Mouse (Mus musculus) layer of hippocampus, postnatal 14 days (tissue): Measurements from ENCODE around the gene Ugt1a8. TPM values are rescaled to one million over a fixed set of nuclear protein-coding genes. Genes with fewer than 3 reads are reported as not detected.
"Not testable (repeated sequence)": the region's sequence is repeated elsewhere in the genome, so short reads cannot be mapped to it uniquely, and the experiment has no call there.

ENCODE experiments used
- DNase-seq, 2 experiments: peaks; one replicate each; pipeline ENCODE4 v3.0.0; 2021 to 2022; ENCODE audit warnings: low spot score in 2 of 2, mixed read lengths in 1 of 2
- long read RNA-seq, 2 experiments: library from polyadenylated mRNA; stranded (forward); transcript quantifications; one replicate each; pipeline ENCODE4 v2.0.0; 2021
- total RNA-seq, 2 experiments: library from RNA; stranded (reverse); gene quantifications; 2 replicates each; pipeline ENCODE4 v1.2.3; 2021

The Ugt1a8 gene
- total RNA-seq, result not detected
- long read RNA-seq, experiment 1, result 0 reads
- long read RNA-seq, experiment 2, result 0 reads

DNA sequence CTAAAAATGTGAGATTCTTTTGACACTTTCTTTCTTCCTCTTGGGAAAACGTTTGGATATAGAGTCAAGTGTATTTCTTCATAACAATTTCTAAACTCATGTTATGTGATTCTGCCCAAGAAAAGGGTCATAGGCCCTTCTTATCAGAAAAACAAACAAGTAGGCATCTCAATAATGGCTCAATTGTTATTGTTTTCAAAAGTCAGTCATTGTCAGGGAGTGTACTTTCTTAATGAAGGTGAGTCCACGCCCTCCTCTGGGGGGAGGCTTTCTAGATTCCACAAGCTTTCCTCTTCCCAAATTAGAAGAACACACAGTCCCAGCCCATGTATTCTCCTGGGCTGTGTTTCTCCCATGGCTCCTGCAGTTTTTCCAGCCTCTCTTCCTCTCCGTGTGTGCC is at the start of gene Ugt1a8:
Ugt1a8 (plus strand) TSS at position 301 of the 400 bp plus-strand sequence.
- no peak for DNase-seq

DNA sequence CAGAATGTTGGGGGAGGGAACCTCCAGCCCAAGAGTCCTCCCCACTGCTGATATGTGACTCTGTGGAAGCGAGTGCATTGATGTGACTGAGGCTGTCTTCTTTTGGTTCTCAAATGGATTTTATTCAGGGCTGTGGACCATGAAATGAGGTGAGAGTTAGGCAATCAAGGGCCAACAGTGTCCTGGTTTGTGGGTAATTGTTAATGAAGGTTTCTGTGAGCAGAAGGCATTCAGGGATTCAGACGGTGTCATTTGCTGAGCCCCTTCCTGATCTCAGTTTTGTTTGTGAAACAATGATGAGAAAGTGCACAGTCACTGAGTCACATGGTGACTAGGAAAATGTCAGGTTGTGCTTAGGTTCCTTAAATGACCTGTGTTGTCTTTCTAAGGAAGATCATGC is 44.6 kb upstream of the Ugt1a8 start:
- not testable (repeated sequence) for DNase-seq

DNA sequence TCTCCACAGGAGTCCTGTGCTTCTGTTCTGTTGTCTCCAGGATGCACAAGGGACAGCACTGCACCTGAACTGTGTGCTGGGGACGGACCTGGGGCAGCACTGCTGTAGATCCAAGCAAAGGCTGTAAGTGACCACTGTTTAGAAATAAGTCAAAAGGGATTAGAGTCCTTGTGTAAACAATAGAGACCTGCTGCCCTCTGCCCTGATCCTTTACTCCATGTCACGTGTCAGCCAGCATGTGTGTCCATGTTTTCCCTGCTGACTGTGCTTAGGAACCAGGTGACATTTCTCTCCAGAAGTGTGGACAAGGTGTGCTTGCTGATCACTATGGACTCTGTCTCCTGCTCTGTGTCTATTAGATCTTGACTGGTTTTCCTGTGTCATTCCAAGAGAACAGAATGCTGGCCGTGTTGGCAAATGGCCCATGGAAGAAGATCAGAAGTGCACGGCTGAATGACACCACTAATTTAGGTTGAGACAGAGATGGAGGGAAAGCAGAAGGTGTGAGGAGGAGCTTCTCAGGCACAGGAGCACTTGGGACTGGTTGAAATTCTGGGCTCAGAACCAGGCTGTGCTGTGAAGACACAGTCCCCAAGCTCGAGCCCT is 42.7 kb upstream of the Ugt1a8 start:
- not testable (repeated sequence) for DNase-seq

DNA sequence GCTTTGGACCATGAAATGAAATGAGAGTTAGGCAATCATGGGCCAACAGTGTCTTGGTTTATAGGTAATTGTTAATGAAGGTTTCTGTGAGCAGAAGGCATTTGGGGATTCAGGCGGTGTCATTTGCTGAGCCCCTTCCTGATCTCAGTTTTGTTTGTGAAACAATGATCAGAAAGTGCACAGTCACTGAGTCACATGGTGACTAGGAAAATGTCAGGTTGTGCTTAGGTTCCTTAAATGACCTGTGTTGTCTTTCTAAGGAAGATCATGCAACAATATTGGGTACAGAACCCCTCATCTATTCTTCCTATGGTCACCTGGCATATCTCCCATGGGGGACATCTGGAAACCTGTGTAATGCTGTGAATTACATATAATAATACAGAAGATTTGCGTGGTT is 40.2 kb upstream of the Ugt1a8 start:
- not testable (repeated sequence) for DNase-seq

DNA sequence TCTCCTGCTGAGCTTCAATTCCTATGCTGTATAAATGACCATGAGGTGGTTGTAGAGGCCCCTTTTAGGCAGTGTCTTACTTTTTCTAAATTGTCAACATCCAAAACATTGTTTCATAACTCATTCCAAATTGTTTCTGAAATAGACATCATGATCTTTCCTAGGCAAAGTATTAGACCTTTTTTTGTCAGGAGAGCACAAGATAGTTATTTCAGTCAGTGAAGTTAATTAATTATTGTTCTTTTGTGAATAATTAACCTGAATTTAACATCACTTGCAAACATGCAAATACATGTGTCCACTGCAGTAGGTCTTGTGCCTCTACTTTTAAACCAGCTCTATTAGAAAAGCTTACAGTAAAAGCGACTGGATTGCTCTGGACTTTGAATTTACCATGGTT is 32.5 kb upstream of the Ugt1a8 start, which contains the start of gene Ugt1a10:
Ugt1a10 (plus strand) TSS at position 301 of the 400 bp plus-strand sequence.
- DNase-seq, result no peak

DNA sequence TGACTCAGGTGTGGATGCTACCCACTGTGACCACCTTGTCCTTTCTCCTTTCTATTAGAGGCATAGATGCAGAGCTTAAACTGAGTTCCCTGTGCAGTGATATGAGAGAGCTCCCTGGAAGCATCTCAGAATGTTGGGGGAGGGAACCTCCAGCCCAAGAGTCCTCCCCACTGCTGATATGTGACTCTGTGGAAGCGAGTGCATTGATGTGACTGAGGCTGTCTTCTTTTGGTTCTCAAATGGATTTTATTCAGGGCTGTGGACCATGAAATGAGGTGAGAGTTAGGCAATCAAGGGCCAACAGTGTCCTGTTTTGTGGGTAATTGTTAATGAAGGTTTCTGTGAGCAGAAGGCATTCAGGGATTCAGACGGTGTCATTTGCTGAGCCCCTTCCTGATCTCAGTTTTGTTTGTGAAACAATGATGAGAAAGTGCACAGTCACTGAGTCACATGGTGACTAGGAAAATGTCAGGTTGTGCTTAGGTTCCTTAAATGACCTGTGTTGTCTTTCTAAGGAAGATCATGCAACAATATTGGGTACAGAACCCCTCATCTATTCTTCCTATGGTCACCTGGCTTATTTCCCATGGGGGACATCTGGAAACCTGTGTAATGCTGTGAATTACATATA is 21.0 kb upstream of the Ugt1a8 start:
- not testable (repeated sequence) for DNase-seq

DNA sequence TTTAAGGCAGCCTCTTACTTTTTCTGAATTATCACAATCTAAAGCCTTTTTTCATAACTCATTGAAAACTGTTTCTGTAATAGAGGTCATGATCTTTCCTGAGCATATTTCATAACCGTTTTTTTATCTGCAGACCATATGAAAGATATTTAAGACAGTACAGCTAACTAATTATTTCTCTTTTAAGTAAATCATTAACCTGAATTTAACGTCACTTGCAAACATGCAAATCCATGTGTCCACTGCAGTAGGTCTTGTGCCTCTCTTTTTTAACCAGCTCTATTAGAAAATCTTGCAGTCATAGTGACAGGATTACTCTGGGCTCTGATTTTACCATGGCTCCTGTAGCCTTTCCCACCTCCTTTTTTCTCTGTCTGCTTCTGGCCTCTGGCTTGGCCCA is 17.1 kb upstream of the Ugt1a8 start, which contains the start of gene Ugt1a9:
Ugt1a9 (plus strand) TSS at position 306 of the 400 bp plus-strand sequence.
- DNase-seq, result no peak

DNA sequence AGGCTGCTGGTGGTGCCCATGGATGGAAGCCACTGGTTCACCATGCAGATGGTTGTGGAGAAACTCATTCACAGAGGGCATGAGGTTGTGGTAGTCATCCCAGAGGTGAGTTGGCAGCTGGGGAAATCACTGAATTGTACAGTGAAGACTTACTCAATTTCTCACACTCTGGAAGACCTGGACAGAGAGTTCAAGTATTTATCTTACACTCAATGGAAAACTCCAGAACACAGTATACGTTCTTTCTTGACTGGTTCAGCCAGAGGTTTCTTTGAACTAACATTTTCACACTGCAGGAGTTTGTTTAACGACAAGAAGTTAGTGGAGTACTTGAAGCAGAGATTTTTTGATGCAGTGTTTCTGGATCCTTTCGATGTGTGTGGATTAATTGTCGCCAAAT is 16.7 kb upstream of the Ugt1a8 start:
- no peak for DNase-seq

DNA sequence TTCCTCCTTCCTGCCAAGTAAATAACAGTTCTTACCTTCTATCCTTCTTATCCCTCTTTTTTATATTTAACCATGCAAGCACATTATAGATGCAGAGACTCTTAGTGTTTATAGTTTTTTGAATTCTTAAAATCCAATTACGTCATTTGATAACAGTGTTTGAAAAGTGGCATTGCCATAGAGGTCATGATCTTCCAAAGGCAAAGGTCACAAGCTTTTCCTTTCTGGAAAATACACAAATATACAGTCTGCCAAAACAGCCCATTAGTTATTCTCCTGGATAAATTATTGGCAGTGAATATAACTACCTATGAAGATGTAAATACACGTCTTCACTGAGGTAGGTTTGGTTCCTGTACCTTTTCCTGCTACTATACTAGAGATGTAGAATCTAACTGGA is 13.1 kb upstream of the Ugt1a8 start:
- no peak for DNase-seq

DNA sequence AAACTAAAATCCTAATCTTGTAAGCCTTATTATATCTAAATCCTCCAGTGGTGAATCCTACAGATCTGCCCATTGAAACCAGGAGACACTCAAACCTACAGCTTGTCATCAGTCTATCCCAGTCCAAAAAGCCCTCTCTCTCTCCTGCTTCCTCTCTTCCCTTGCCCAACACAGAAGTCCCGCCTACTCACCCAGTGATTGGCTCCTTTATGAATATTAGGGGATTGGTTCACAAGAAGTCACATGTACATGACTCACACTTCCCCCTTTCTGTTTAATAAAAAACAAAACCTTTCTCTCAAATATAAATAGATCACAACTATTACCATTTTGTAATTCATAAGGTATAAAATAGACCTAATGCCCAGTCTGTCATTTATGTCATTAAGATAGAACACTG is 10.5 kb upstream of the Ugt1a8 start:
- no peak for DNase-seq

DNA sequence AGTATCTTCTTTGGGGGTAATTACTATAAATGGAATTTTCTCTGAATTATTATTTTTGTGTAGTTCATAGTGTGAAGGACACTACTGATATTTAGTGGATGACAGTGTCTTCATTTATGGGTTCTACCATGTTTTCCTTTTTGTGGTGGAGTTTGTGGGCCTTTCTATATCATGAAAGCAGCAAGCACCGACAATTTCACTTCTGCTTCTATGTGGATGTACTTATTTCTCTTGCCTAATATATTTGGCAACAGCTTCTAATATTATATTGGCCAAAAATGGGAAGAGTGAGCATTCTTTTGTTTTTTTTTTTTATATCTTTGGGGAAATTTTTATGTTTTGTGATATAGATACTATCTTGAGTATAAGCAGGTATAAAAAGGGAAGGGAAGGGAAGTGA is 5.9 kb upstream of the Ugt1a8 start:
- DNase-seq, result no peak

DNA sequence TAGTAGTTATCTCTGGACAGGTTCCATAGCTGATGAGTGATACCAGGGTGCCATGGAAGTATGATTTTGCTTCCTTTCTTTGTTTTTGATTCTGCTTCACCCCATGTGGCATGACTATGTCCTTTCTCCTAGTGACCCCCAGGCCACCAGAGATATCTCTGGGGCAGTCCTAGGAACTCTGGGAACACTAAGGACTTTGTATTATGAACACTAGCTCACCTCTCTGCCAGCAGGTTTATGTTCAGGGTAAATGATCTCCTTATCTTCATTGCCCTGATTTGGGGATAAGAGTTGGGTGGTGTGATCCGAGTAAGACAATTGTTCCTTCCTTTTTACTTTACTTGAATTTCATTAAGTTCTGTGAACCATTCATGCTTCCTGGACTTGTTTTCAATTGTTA is 1.5 kb upstream of the Ugt1a8 start:
- DNase-seq, result no peak

DNA sequence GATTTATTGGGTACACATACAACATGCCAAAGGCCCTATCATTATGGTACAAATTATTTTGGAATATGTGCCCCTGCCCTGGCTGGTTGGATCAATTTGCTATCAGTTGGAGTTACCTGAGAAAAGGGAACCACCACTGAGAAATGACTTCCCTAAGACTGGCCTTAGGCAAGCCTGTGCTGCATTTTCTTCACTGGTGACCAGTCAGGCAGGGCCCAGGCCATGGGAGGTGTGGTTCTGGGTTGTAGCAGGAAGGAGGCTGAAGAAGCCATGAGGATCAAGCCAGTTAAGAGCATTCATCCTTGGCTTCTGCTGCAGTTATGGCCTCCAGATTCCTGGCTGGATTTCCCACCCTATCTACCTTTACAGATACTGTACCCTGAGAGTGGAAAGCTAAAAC is 4.7 kb downstream of the Ugt1a8 start:
- no peak for DNase-seq

DNA sequence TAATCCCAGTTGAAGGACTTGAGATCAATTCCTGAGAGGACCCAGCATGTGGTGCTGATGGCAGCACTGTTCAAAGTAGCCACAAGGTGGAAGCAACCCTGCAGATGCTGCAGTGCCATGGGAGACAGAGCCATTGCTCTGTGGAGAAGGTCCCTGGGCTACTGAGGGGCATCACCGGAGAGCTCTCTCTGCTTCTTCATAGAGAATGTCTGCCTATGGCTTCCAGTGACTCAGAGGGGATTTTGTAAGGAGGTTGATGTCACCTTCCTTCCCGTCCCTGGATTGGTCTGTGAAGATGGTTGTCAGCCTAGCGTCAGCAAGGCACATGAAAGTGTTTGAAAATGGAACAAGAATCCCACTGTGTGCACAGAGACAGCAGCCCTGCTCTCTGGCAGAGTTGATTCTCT is 6.7 kb downstream of the Ugt1a8 start:
- DNase-seq, result not testable (repeated sequence)

DNA sequence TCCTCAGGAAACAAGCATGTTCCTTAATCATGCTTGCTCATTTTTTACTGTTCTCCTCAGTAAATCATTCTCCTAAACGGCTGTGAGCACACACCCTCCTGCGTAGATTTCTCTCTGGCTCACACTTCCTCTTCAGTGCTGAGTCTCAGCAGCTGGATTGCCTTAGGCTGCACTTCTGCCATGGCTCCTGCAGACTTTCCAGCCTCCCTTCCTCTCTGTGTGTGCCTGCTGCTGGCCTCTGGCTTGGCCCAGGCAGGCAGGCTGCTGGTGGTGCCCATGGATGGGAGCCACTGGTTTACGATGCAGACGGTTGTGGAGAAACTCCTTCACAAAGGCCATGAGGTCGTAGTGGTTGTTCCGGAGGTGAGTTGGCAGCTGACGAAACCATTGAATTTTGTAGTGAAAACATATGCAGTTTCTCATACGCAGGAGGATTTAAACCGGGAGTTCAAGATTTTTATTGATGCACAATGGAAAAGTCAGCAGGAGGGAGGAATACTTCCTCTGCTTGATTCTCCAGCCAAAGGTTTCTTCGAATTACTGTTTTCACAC is 7.4 kb downstream of the Ugt1a8 start, which contains the start of gene Ugt1a7c:
Ugt1a7c (plus strand) TSS at position 122 of the 552 bp plus-strand sequence.
- peak in 1 of 2 experiments; percentile 4 for DNase-seq

DNA sequence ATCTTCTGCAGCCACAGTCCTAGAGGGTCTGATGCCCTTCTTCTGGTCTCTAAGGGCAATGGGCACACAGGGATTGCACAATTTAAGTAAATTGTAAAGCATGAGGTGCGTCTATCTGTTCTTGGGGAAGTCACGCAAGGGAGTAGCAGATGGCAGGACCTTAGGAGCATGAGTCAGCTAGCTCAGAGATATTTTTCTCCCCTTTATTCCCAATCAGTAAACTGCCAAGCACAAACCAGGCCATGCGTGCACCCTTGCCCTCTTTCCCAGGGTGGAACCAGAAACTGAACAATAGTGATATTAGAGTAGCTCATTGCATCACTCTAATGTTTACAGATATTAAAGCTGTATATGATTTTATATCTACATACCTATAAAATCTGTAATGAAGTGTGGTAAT is 10.9 kb downstream of the Ugt1a8 start:
- not testable (repeated sequence) for DNase-seq

DNA sequence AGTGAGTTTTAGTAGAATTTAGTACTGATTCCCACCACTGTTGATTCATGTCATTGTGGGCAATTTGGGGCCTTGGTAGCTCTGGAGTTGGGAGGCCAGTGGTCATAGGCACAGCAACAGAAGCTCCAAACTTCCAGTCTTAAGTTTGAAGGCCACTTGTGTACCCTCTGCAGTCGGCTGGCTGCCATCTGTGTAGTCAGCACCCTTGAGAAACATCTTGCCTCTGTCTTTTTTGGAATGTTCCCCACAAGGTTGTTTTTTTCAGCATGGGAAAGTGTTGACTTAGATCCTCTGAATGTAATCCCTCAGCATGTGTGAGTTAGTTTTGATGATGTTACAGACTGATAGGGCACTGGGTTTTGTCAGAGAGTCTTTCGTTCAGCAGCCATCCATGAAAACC is 12.1 kb downstream of the Ugt1a8 start:
- not testable (repeated sequence) for DNase-seq

DNA sequence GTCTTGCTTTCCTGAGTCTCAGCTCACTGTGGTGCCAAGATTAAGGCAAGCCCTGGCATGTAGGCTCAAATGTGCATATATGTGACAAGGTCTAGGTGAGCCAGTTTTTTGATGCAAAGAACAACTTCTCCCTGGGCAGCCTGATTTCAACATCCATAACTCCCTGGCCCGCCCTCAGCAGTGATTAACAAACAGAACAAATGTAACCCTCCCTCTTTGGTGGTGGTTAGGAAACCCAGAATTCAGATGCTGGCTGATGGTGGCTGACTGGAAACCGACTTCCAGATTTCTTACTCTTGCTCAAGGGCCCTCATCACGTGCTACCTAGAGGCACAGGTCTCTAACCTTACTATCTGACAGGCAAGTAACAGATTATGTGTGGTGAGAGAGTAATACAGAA is 15.4 kb downstream of the Ugt1a8 start, which contains the start of gene Ugt1a6b:
Ugt1a6b (plus strand) TSS at position 234 of the 400 bp plus-strand sequence.
- not testable (repeated sequence) for DNase-seq

DNA sequence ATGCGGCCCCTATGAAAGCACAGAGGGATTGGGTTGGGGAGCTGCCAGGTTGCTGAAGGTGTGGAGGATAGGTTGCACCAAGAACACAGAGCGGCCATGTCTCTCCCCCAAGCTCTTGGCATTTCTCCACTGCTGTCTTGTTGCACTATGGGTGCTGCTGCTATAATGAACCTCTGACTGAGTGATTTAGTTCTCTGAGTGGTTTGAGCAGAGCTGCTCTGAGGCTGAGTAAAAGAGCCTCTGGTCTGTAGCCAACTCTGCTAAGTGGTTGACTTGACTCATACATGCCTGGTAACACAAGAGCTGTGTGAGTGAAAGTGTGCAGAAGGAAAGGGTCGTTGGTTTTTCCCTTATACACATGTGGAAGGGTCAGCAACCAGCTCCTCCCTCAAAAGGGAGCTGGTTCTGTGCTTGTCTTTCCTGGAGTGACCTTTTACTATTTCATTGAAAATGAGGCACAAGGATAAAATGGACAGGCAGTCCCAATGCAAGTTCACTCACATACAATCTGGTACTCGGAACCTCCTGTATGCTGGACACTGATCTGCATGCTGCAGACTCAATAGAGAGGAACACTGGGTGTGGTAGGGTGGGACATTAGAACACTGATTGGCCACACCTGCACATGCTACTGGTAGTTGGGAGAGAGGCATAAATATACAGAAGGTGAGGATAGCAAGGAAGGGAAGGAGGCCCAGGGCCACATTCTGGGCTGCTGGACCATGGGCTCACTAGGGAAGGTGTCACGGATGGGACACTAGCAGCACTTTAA is 16.3 kb downstream of the Ugt1a8 start:
- DNase-seq, result not testable (repeated sequence)

DNA sequence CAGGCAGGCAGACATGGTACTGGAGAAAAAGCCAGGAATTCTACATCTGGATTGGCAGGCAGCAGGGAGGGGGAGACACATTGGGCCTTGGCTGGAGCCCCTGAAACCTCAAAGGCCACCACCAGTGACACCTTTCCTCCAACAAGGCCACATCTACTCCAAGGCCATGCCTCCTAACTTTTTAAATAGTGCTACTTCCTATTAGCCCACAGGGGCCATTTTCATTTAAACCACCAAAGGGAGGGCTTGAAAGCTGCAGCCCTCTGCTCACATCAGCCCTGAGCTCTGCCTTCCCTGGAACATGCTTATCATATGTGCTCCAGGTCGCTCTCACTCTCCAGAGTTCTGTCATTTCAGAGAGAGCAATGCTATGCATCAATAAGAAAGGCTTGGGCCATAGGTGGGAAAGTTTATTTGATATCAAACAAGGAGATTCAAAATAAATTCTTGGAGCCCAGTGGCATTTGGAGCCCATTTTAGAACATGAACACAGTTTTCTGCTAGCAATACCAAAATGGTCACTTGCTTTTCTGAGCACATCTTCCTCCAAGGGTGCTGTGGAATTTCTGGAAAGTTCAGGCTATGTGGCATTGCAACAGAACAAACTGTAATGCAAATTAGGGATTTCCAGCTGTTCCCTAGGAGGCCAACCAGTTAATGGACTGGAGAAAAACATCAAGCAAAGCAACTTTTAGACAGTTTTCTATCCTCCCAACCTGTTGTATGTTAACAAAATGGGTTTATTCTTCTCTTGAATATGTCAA is 17.2 kb downstream of the Ugt1a8 start:
- DNase-seq, result no peak

DNA sequence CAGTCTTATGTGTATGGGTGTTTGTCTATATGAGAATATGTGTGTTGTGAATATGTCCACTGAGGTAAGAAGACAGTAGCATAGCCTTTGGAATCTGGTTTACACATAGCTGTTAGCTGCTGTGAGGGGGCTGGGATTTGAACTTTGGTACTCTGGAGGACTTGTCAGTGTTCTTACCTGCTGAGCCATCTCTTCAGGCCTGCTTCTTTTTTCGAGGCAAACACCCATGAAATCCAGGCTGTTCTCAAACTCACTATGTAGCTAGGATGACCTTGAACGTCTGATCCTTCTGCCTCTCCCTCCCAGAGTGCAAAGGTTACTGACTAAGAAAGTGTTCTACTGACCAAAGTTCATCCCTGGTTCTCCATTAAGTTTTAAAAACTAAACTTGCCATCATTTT is 18.0 kb downstream of the Ugt1a8 start:
- DNase-seq, result no peak
